Mouse (Mus musculus) mature B cell (primary cell): ENCODE measurements around the gene Pcnx4.

Experiments
- in situ Hi-C: fragments of 300-500 bp; cut with MboI; formaldehyde crosslinking; loops from 2 replicates; pipeline ENCODE4 v1.14.3; 2019

The Pcnx4 gene

GRCm38 (mm10) chr12:72536021-72536597 lies at the start of gene Pcnx4:
Pcnx4 (plus strand) TSS chr12:72536383.
- in situ Hi-C loops = loop anchor here (10.0 to 25.0 kb wide), 2 partner anchors 301 to 451 kb away; partner anchors contain the start of genes Jkamp and L3hypdh

- in situ Hi-C loops = no loop called here
These were observed 48.7 kb upstream of the Pcnx4 start for GRCm38 (mm10) chr12:72487498-72487897.

- in situ Hi-C loops = no loop called here
These were observed 46.2 kb upstream of the Pcnx4 start for GRCm38 (mm10) chr12:72489995-72490394.

GRCm38 (mm10) chr12:72491063-72491719 lies 45.0 kb upstream of the Pcnx4 start:
- in situ Hi-C loops = no loop called here

GRCm38 (mm10) chr12:72496866-72497600 lies 39.1 kb upstream of the Pcnx4 start:
- in situ Hi-C loops = no loop called here

- in situ Hi-C loops = no loop called here
These were observed 26.6 kb upstream of the Pcnx4 start for GRCm38 (mm10) chr12:72509606-72510005.

GRCm38 (mm10) chr12:72515446-72515845 lies 20.7 kb upstream of the Pcnx4 start:
- in situ Hi-C loops = no loop called here

GRCm38 (mm10) chr12:72518114-72518728 lies 18.0 kb upstream of the Pcnx4 start:
- in situ Hi-C loops = no loop called here

- in situ Hi-C loops = no loop called here
These were observed 16.8 kb upstream of the Pcnx4 start for GRCm38 (mm10) chr12:72519352-72519751.

- in situ Hi-C loops = no loop called here
These were observed 16.3 kb upstream of the Pcnx4 start for GRCm38 (mm10) chr12:72519855-72520254.

- in situ Hi-C loops = no loop called here
These were observed 15.5 kb upstream of the Pcnx4 start for GRCm38 (mm10) chr12:72520645-72521044.

- in situ Hi-C loops = loop anchor here (25.0 kb wide), 1 partner anchor 312 kb away; no protein-coding TSS in a partner anchor
These were observed 10.6 kb upstream of the Pcnx4 start for GRCm38 (mm10) chr12:72525588-72525987.

- in situ Hi-C loops = loop anchor here (10.0 to 25.0 kb wide), 2 partner anchors 305 to 448 kb away; partner anchors contain the start of genes Jkamp and L3hypdh
These were observed 3.9 kb upstream of the Pcnx4 start for GRCm38 (mm10) chr12:72532303-72532702.

- in situ Hi-C loops = loop anchor here (10.0 to 25.0 kb wide), 2 partner anchors 303 to 449 kb away; partner anchors contain the start of genes Jkamp and L3hypdh
These were observed 2.2 kb upstream of the Pcnx4 start for GRCm38 (mm10) chr12:72533986-72534385.

GRCm38 (mm10) chr12:72535599-72535998 lies 584 bp upstream of the Pcnx4 start:
- in situ Hi-C loops = loop anchor here (10.0 to 25.0 kb wide), 2 partner anchors 302 to 451 kb away; partner anchors contain the start of genes Jkamp and L3hypdh

- in situ Hi-C loops = loop anchor here (10.0 to 25.0 kb wide), 2 partner anchors 299 to 454 kb away; partner anchors contain the start of genes Jkamp and L3hypdh
These were observed 2.4 kb downstream of the Pcnx4 start for GRCm38 (mm10) chr12:72538571-72538970.

- in situ Hi-C loops = no loop called here
These were observed 18.2 kb downstream of the Pcnx4 start for GRCm38 (mm10) chr12:72554347-72554746.

- in situ Hi-C loops = no loop called here
These were observed 28.2 kb downstream of the Pcnx4 start for GRCm38 (mm10) chr12:72564281-72564795.

- in situ Hi-C loops = no loop called here
These were observed 45.8 kb downstream of the Pcnx4 start for GRCm38 (mm10) chr12:72582021-72582420.

- in situ Hi-C loops = no loop called here
These were observed 46.9 kb downstream of the Pcnx4 start for GRCm38 (mm10) chr12:72583099-72583498.

GRCm38 (mm10) chr12:72585339-72585738 lies 49.2 kb downstream of the Pcnx4 start:
- in situ Hi-C loops = no loop called here

- in situ Hi-C loops = no loop called here
These were observed 56.8 kb downstream of the Pcnx4 start for GRCm38 (mm10) chr12:72592991-72593390.
